ENCODE assay signal across 21 mouse cellular contexts in genomic region chr10:117810506-117810905, GRCm38 (mm10).
"Had no signal": no experiment of that assay in that cellular context is flagged by ENCODE, and none has a peak within 500 bp of the region (broad histone marks: within the 10 kb centered on the region; RNA-seq: fewer than 3 reads in every experiment).

No protein-coding gene starts in this region.

- H3K9me3 ChIP-seq: heart, embryonic 13.5 days; heart, embryonic 15.5 days; hindbrain, embryonic 10.5 days; hindbrain, embryonic 12.5 days; intestine, embryonic 15.5 days; limb, embryonic 13.5 days; limb, embryonic 15.5 days; liver, embryonic 12.5 days had no signal

- H3K4me3 ChIP-seq: heart, adult 2 months; heart, embryonic 13.5 days; heart, embryonic 15.5 days; hindbrain, embryonic 10.5 days; hindbrain, embryonic 12.5 days; intestine, embryonic 15.5 days; layer of hippocampus, adult 2 months; limb, embryonic 13.5 days; limb, embryonic 15.5 days; liver, embryonic 12.5 days had no signal

- H3K9ac ChIP-seq: heart, embryonic 13.5 days; heart, embryonic 15.5 days; hindbrain, embryonic 12.5 days; hindbrain, embryonic 14.5 days; intestine, embryonic 15.5 days; limb, embryonic 13.5 days; limb, embryonic 15.5 days; liver, embryonic 12.5 days; liver, embryonic 14.5 days had no signal

- DNase-seq: gastrocnemius, postnatal 25 days; heart, postnatal 14 days; heart, postnatal 4 days; kidney, adult 18-20 months; kidney, adult 8-10 months; kidney, postnatal 10 days; kidney, postnatal 25 days; kidney, postnatal 4 days; left cerebral cortex, postnatal 4 days had no signal

- H3K27me3 ChIP-seq: heart, embryonic 13.5 days; heart, embryonic 15.5 days; hindbrain, embryonic 12.5 days; intestine, embryonic 15.5 days; limb, embryonic 13.5 days; limb, embryonic 15.5 days; liver, embryonic 12.5 days had no signal

- H3K4me1 ChIP-seq: hindbrain, embryonic 10.5 days; intestine, embryonic 15.5 days had no signal

- H3K27ac ChIP-seq: heart, adult 2 months; heart, embryonic 13.5 days; heart, embryonic 15.5 days; hindbrain, embryonic 10.5 days; hindbrain, embryonic 12.5 days; hindbrain, embryonic 14.5 days; intestine, embryonic 15.5 days; layer of hippocampus, adult 2 months; limb, embryonic 13.5 days; limb, embryonic 15.5 days; liver, embryonic 12.5 days; liver, embryonic 14.5 days had no signal
